Mouse (Mus musculus) liver, embryonic 11.5 days (tissue): ENCODE data around the gene Baz2b. TPM values are rescaled to one million over a fixed set of nuclear protein-coding genes. Genes with fewer than 3 reads are reported as not detected.
A peak's percentile ranks its signal among the peaks of the same experiment; 100 is the strongest.

Experiments
- ATAC-seq: fragments of 200-750 bp; cut with Nextera tagmentation; replicated peaks from 2 replicates; pipeline ENCODE4 v1.8.0; 2017; ENCODE audit warnings: moderate number of reproducible peaks, mild to moderate bottlenecking, moderate TSS enrichment, moderate library complexity; ENCODE audit not compliant: low FRiP score
- DNase-seq: peaks from one replicate; pipeline ENCODE4 v3.0.0-alpha.2; 2017; ENCODE audit warnings: low spot score
- H3K27ac ChIP-seq: fragments of 300-500 bp; sonication (generic); 2 replicates; pipeline ENCODE4 v1.5.1; 2014; ENCODE audit warnings: mild to moderate bottlenecking, low read depth, low read length, control low read depth
- H3K27me3 ChIP-seq: fragments of 300-500 bp; sonication (generic); replicated peaks from 2 replicates; pipeline ENCODE4 v1.6.1; 2014; ENCODE audit warnings: low read length, mixed read lengths; ENCODE audit not compliant: control insufficient read depth, insufficient read depth
- H3K36me3 ChIP-seq: fragments of 300-500 bp; sonication (generic); 2 replicates; pipeline ENCODE4 v1.6.1; 2014; ENCODE audit warnings: mild to moderate bottlenecking, low read length, moderate library complexity, mixed read lengths; ENCODE audit not compliant: control insufficient read depth, insufficient read depth
- H3K4me1 ChIP-seq: fragments of 300-500 bp; sonication (generic); replicated peaks from 2 replicates; pipeline ENCODE4 v1.6.1; 2014; ENCODE audit warnings: low read length, mixed read lengths; ENCODE audit not compliant: control insufficient read depth, insufficient read depth
- H3K4me2 ChIP-seq: fragments of 300-500 bp; sonication (generic); 2 replicates; pipeline ENCODE4 v1.6.1; 2014; ENCODE audit warnings: mild to moderate bottlenecking, control low read depth, moderate library complexity
- H3K4me3 ChIP-seq: fragments of 300-500 bp; sonication (generic); 2 replicates; pipeline ENCODE4 v1.5.1; 2014; ENCODE audit warnings: low read depth, low read length, control low read depth
- H3K9ac ChIP-seq: fragments of 300-500 bp; sonication (generic); 2 replicates; pipeline ENCODE4 v1.6.1; 2014; ENCODE audit warnings: low read depth, low read length, control low read depth
- H3K9me3 ChIP-seq: fragments of 300-500 bp; sonication (generic); 2 replicates; pipeline ENCODE4 v1.6.1; 2016; ENCODE audit warnings: low read length, inconsistent platforms, mixed read lengths; ENCODE audit not compliant: control insufficient read depth
- WGBS: fragments of 180-500 bp; shearing (Covaris S2); extraction: QIAGEN DNeasy Blood & Tissue Kit; methylation state at CpG from one replicate; pipeline ENCODE4 v1.1.7; 2014; 5-methylcytosine and 5-hydroxymethylcytosine counted together
- polyA plus RNA-seq: library from polyadenylated mRNA; unstranded; fragments of >200 nt; fragmentation: Nextera tagmentation; extraction: Ambion mirVana; gene quantifications from 2 replicates; pipeline ENCODE4 v1.2.1, GENCODE M21; 2014

Baz2b gene
- polyA plus RNA-seq, 1 experiment from 2014 or later = 35.2 TPM

GRCm38 (mm10) chr2:59913610-59914009 is 296.0 kb downstream of the Baz2b start:
- no peak overlapping the region for H3K27ac ChIP-seq
- no peaks in the 10 kb centered on the region for H3K4me1 ChIP-seq
- H3K9ac ChIP-seq = no peak overlapping the region
- ATAC-seq = no peak
- 93% methylated on average over 11 of the region's 11 CpGs for WGBS
- H3K4me2 ChIP-seq = no peak overlapping the region
- H3K36me3 ChIP-seq = peaks cover 15% of the 10 kb centered on the region; the same call in 1 of the 2 replicates
- no peaks in the 10 kb centered on the region for H3K9me3 ChIP-seq
- no peak overlapping the region for H3K4me3 ChIP-seq
- H3K27me3 ChIP-seq = no peaks in the 10 kb centered on the region
- no peak for DNase-seq

- ATAC-seq (no peak), DNase-seq (no peak)
- Histone ChIP-seq H3K4me1 (no peaks in the 10 kb centered on the region), H3K9me3 (no peaks in the 10 kb centered on the region), H3K9ac (no peak overlapping the region), H3K27me3 (no peaks in the 10 kb centered on the region), H3K4me2 (no peak overlapping the region), H3K27ac (no peak overlapping the region), H3K36me3 (peaks cover 7% of the 10 kb centered on the region; the same call in 1 of the 2 replicates), H3K4me3 (no peak overlapping the region)
- WGBS = 88% methylated on average over 9 of the region's 9 CpGs
Observed at GRCm38 (mm10) chr2:59908048-59908447, 301.6 kb downstream of the Baz2b start.

- no peak overlapping the region for H3K27ac ChIP-seq
- H3K4me3 ChIP-seq = no peak overlapping the region
- no peaks in the 10 kb centered on the region for H3K27me3 ChIP-seq
- 88% methylated on average over 7 of the region's 7 CpGs for WGBS
- no peak overlapping the region for H3K4me2 ChIP-seq
- DNase-seq = no peak
- H3K9ac ChIP-seq = no peak overlapping the region
- peaks cover 10% of the 10 kb centered on the region; the same call in 1 of the 2 replicates for H3K36me3 ChIP-seq
- ATAC-seq = no peak
- H3K4me1 ChIP-seq = no peaks in the 10 kb centered on the region
- H3K9me3 ChIP-seq = no peaks in the 10 kb centered on the region
Observed at GRCm38 (mm10) chr2:59904007-59904406, 305.6 kb downstream of the Baz2b start.

- H3K27me3 ChIP-seq = no peaks in the 10 kb centered on the region
- H3K36me3 ChIP-seq = peaks cover 10% of the 10 kb centered on the region; the same call in 1 of the 2 replicates
- WGBS = 87% methylated on average over 4 of the region's 4 CpGs
Observed at GRCm38 (mm10) chr2:59898666-59899065, 311.0 kb downstream of the Baz2b start.

GRCm38 (mm10) chr2:59898105-59898504 is 311.5 kb downstream of the Baz2b start:
- H3K9ac ChIP-seq = no peak overlapping the region

More at GRCm38 (mm10) chr2:59898666-59899065, 311.0 kb downstream of the Baz2b start:
- Histone ChIP-seq H3K9ac (no peak overlapping the region), H3K4me1 (0 out of 2 replicates have a peak, but pooled peaks cover 7% of the 10 kb centered on the region), H3K4me2 (no peak overlapping the region), H3K4me3 (no peak overlapping the region), H3K27ac (no peak overlapping the region), H3K9me3 (no peaks in the 10 kb centered on the region)
- DNase-seq (no peak), ATAC-seq (no peak)

GRCm38 (mm10) chr2:59896837-59897236 is 312.8 kb downstream of the Baz2b start:
- DNase-seq (no peak), ATAC-seq (no peak)
- no peak overlapping the region for H3K4me2 ChIP-seq
- H3K4me3 ChIP-seq = no peak overlapping the region
- peaks cover 10% of the 10 kb centered on the region; the same call in 1 of the 2 replicates for H3K36me3 ChIP-seq
- no peak overlapping the region for H3K9ac ChIP-seq
- H3K27ac ChIP-seq = no peak overlapping the region
- H3K27me3 ChIP-seq = no peaks in the 10 kb centered on the region
- 78% methylated on average over 8 of the region's 8 CpGs for WGBS
- no peaks in the 10 kb centered on the region for H3K9me3 ChIP-seq
- 0 out of 2 replicates have a peak, but pooled peaks cover 7% of the 10 kb centered on the region for H3K4me1 ChIP-seq

More at GRCm38 (mm10) chr2:59898105-59898504, 311.5 kb downstream of the Baz2b start:
- DNase-seq (no peak), ATAC-seq (no peak)
- 78% methylated on average over 6 of the region's 7 CpGs for WGBS
- Histone ChIP-seq H3K36me3 (peaks cover 10% of the 10 kb centered on the region; the same call in 1 of the 2 replicates), H3K27me3 (no peaks in the 10 kb centered on the region), H3K27ac (no peak overlapping the region), H3K4me2 (no peak overlapping the region), H3K4me3 (no peak overlapping the region), H3K9me3 (no peaks in the 10 kb centered on the region), H3K4me1 (0 out of 2 replicates have a peak, but pooled peaks cover 7% of the 10 kb centered on the region)

- Histone ChIP-seq H3K36me3 (peaks cover 9% of the 10 kb centered on the region; the same call in 1 of the 2 replicates), H3K4me1 (0 out of 2 replicates have a peak, but pooled peaks cover 7% of the 10 kb centered on the region)
- WGBS = 71% methylated on average over 7 of the region's 7 CpGs
Observed at GRCm38 (mm10) chr2:59896400-59896799, 313.2 kb downstream of the Baz2b start.

GRCm38 (mm10) chr2:59889699-59890098 is 319.9 kb downstream of the Baz2b start:
- H3K27me3 ChIP-seq = no peaks in the 10 kb centered on the region
- H3K4me2 ChIP-seq = no peak overlapping the region
- H3K4me3 ChIP-seq = no peak overlapping the region
- DNase-seq (no peak), ATAC-seq (no peak)
- no peak overlapping the region for H3K9ac ChIP-seq
- no peaks in the 10 kb centered on the region for H3K4me1 ChIP-seq
- no peak overlapping the region for H3K27ac ChIP-seq
- no peaks in the 10 kb centered on the region for H3K36me3 ChIP-seq
- WGBS = 74% methylated on average over 6 of the region's 6 CpGs
- no peaks in the 10 kb centered on the region for H3K9me3 ChIP-seq

More at GRCm38 (mm10) chr2:59896400-59896799, 313.2 kb downstream of the Baz2b start:
- Histone ChIP-seq H3K4me3 (no peak overlapping the region), H3K9me3 (no peaks in the 10 kb centered on the region), H3K9ac (no peak overlapping the region), H3K4me2 (no peak overlapping the region), H3K27me3 (no peaks in the 10 kb centered on the region), H3K27ac (no peak overlapping the region)
- DNase-seq (no peak), ATAC-seq (no peak)

- H3K4me3 ChIP-seq = peak overlapping the region; percentile 74
- H3K9ac ChIP-seq = peak overlapping the region; percentile 73; the same call in 1 of the 2 replicates
- H3K27me3 ChIP-seq = no peaks in the 10 kb centered on the region
- H3K27ac ChIP-seq = 0 out of 2 replicates have a peak overlapping the region, but pooled peaks have one; percentile 11
- WGBS = 49% methylated on average over 8 of the region's 8 CpGs
- H3K36me3 ChIP-seq = no peaks in the 10 kb centered on the region
- ATAC-seq (peak; percentile 65), DNase-seq (no peak)
- 0 out of 2 replicates have a peak, but pooled peaks cover 5% of the 10 kb centered on the region for H3K4me1 ChIP-seq
- peak overlapping the region; percentile 75 for H3K4me2 ChIP-seq
- no peaks in the 10 kb centered on the region for H3K9me3 ChIP-seq
Observed at GRCm38 (mm10) chr2:59882742-59883281, 326.8 kb downstream of the Baz2b start.
